Mouse (Mus musculus) layer of hippocampus, postnatal 14 days (tissue): ENCODE results near the gene Svs4. TPM values are rescaled to one million over a fixed set of nuclear protein-coding genes. Genes with fewer than 3 reads are reported as not detected.
"Not testable (repeated sequence)": the region's sequence is repeated elsewhere in the genome, so short reads cannot be mapped to it uniquely, and the experiment has no call there.

Experiments
- DNase-seq, 2 experiments: peaks; one replicate each; pipeline ENCODE4 v3.0.0; 2021 to 2022; ENCODE audit warnings: low spot score in 2 of 2, mixed read lengths in 1 of 2
- long read RNA-seq, 2 experiments: library from polyadenylated mRNA; stranded (forward); transcript quantifications; one replicate each; pipeline ENCODE4 v2.0.0; 2021
- total RNA-seq, 2 experiments: library from RNA; stranded (reverse); gene quantifications; 2 replicates each; pipeline ENCODE4 v1.2.3; 2021

Svs4 gene
- total RNA-seq: not detected
- long read RNA-seq, experiment 1: 0 reads
- long read RNA-seq, experiment 2: 0 reads

- DNase-seq: no peak
Measured at GRCm38 (mm10) chr2:164278359-164278758, at the start of gene Svs4. TSS of gene Svs4 (minus strand) at chr2:164278459.

- DNase-seq: no peak
Measured at GRCm38 (mm10) chr2:164320983-164321382, 42.7 kb upstream of the Svs4 start.

DNA sequence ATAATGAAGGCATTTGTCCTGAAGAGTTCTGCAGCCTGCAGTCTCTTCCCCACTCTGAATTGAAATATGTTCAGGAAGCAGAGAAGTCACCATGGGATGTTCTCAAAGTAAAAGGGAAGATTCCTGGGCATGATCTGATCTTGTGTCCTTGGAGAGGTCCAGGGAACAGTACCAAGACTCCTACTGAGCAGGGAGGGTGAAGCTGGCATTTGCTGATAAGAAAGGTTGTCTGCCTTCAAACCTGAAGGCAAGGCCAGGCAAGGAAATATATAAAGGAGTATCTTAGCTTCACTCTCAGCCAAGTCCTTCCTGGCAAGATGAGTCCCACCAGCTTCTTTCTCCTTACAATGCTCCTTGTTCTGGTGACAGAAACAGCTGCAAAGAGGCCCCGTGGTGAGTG is 38.2 kb upstream of the Svs4 start, which contains the start of gene Svs6:
Gene Svs6 (plus strand): TSS at position 301 of the 400 bp plus-strand sequence.
- not testable (repeated sequence) for DNase-seq

DNA sequence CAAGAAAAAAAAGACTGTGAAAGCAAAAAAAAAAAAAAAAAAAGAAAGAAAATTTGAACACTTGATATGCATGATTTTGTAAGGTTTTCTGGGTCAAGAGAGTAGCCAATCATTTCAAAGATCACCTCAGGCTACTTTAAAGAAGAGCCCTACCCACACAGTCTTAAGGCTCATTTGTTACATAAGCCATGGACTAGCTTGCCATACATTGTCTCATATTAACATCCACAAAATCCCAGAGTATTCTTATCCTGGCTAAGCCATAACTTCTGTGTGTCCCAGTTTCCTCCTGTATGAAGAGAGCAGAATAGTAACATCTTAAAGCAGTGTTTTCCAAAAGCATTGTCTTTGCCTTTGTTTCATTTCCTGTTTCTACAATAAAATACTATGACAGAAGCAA is 37.2 kb upstream of the Svs4 start:
- DNase-seq: not testable (repeated sequence)

DNA sequence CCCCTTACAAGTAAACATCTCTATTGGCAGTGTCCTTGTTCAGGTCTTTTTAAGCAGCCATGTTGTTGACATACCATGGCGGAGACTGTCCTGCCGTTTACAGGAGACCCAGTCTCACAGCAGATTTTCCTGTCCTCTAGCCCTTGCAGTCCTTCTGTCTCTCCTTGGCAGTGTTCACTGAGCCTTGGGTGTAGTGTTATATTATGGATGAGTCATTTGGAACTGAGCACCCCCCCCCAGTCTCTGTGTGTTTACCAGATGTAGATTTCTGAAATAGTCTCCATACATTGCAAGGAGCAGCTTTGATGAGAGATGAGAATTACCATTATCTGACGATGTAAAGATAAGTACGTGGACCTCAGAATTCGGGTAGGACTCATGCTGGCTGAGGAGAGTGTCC is 34.3 kb upstream of the Svs4 start:
- no peak for DNase-seq

DNA sequence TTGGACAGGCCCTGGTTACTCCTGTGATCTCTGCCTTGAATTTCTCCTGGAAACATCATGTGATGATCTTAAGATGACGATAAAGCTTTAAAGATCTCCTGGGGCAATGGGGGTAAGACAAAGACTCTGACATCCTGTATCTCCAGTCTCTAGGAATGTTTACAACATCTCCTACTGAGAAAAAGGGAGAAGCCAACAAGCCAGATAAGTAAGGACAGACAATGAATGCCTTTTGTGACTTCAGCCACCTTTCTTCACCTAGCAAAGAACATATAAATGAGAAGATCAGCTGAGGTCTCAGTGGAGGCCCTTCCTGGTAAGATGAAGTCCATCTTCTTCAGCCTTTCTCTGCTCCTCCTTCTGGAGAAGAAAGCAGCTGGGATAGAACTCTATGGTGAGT is 10.7 kb upstream of the Svs4 start, which contains the start of gene Svs3a:
Gene Svs3a (plus strand): TSS at position 301 of the 400 bp plus-strand sequence.
- not testable (repeated sequence) for DNase-seq

GRCm38 (mm10) chr2:164256540-164256939 is 21.7 kb downstream of the Svs4 start, which contains the start of gene Svs3b:
TSS of gene Svs3b (minus strand) at chr2:164256640.
- not testable (repeated sequence) for DNase-seq

- no peak for DNase-seq
Measured at GRCm38 (mm10) chr2:164238366-164238765, 39.9 kb downstream of the Svs4 start, which contains the start of gene Svs2. TSS of gene Svs2 (minus strand) at chr2:164238466.

- no peak for DNase-seq
Measured at GRCm38 (mm10) chr2:164232671-164233070, 45.6 kb downstream of the Svs4 start.

DNA sequence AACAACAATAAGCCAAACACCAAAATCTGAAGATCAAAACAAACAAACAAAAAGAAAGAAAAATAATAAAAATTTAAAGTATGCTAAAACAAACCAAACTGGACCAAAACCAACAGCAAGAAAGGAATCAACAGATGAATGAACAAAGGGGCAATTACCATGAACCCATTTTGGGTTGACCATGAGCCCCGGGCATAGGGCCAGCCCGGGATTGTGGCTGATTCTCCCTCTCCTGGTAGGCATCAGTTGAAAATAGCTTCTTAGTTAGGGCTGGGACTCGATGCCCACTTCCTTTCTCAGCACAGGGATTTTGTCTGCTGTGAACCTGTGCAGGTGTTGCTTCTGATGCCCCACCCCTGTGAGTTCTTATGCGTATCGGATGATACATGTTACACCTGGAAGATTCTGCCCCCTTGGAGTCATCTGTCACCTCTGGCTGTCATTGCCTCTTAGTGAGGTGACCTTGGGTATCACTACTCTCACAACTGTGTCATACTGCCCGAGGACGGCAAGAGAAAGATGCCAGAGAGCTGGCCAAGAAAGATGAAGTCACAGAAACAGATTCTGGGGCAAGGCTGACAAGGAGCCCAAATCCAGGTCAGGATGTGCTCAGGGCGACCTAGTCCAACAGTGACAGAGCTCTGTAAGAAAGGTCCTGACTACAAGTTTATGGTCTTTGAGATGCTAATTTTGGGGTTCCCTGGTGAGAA is 49.7 kb downstream of the Svs4 start:
- no peak for DNase-seq

Other genes starting within 250 kb of the Svs4 start
- 10 to 100 TPM; 41.5 to 43.0 TPM for gene Stk4, start 208.1 kb downstream of the Svs4 start, total RNA-seq
- gene Tomm34, start 207.3 kb downstream of the Svs4 start, total RNA-seq: 10 to 100 TPM; 55.3 to 58.4 TPM
- gene Kcns1, start 107.3 kb downstream of the Svs4 start, total RNA-seq: 1 to 10 TPM; 5.9 to 6.4 TPM
- gene Wfdc5, start 95.7 kb downstream of the Svs4 start, total RNA-seq: not detected
- gene Wfdc12, start 87.9 kb downstream of the Svs4 start, total RNA-seq: not detected
- gene Wfdc15a, start 78.3 kb downstream of the Svs4 start, total RNA-seq: not detected
- not detected for gene Wfdc15b, start 56.8 kb downstream of the Svs4 start, total RNA-seq
- not detected for gene Svs2, start 40.0 kb downstream of the Svs4 start, total RNA-seq
- not detected for gene Svs3b, start 21.8 kb downstream of the Svs4 start, total RNA-seq
- not detected for gene Svs3a, start 10.8 kb upstream of the Svs4 start, total RNA-seq
- not detected for gene Svs6, start 38.3 kb upstream of the Svs4 start, total RNA-seq
- gene Svs5, start 54.3 kb upstream of the Svs4 start, total RNA-seq: not detected
- gene Slpi, start 110.6 kb upstream of the Svs4 start, total RNA-seq: 1 to 10 TPM; 1.2 to 2.0 TPM
- gene Rbpjl, start 124.7 kb upstream of the Svs4 start, total RNA-seq: under 1 TPM; 0.41 to 0.91 TPM
- gene Matn4, start 126.7 kb upstream of the Svs4 start, total RNA-seq: 10 to 100 TPM; 21.2 to 21.6 TPM
- gene Sdc4, start 165.4 kb upstream of the Svs4 start, total RNA-seq: 100 to 1,000 TPM; 117 to 137 TPM
- gene Sys1, start 178.5 kb upstream of the Svs4 start, total RNA-seq: 10 to 100 TPM; 39.1 to 44.7 TPM
- gene Gm20458, start 182.5 kb upstream of the Svs4 start, total RNA-seq: 10 to 100 TPM; 12.7 to 18.8 TPM
- not detected for gene Trp53tg5, start 195.3 kb upstream of the Svs4 start, total RNA-seq
- 10 to 100 TPM; 87.6 to 88.0 TPM for gene Dbndd2, start 207.6 kb upstream of the Svs4 start, total RNA-seq
- 10 to 100 TPM; 95.2 to 96.5 TPM for gene Pigt, start 219.1 kb upstream of the Svs4 start, total RNA-seq